Mouse (Mus musculus) cerebellum, adult 2 months (tissue): ENCODE measurements around the gene Top2a. TPM values are rescaled to one million over a fixed set of nuclear protein-coding genes. Genes with fewer than 3 reads are reported as not detected.
"Not testable (repeated sequence)": the region's sequence is repeated elsewhere in the genome, so short reads cannot be mapped to it uniquely, and the experiment has no call there.

ENCODE experiments used
- DNase-seq, 2 experiments: peaks; one replicate each; pipeline ENCODE4 v3.0.0; 2021
- H3K27ac ChIP-seq: fragments of 200-500 bp; 2 replicates; pipeline ENCODE4 v1.5.1; 2012; ENCODE audit warnings: low read length, control low read depth, inconsistent platforms; ENCODE audit not compliant: insufficient read depth
- H3K27me3 ChIP-seq: fragments of 200-500 bp; 2 replicates; pipeline ENCODE4 v1.6.1; 2012; ENCODE audit warnings: inconsistent platforms, mild to moderate bottlenecking, low read length, moderate library complexity; ENCODE audit not compliant: control insufficient read depth, insufficient read depth
- H3K4me1 ChIP-seq: fragments of 200-500 bp; 2 replicates; pipeline ENCODE4 v1.6.1; 2011; ENCODE audit warnings: low read length; ENCODE audit not compliant: control insufficient read depth, insufficient read depth
- H3K4me3 ChIP-seq: fragments of 200-500 bp; replicated peaks from 2 replicates; pipeline ENCODE3; 2011; ENCODE audit warnings: mild to moderate bottlenecking, low read depth, low read length, control low read depth; ENCODE audit not compliant: insufficient read depth
- CTCF ChIP-seq: fragments of 200-500 bp; IDR thresholded peaks from 2 replicates; pipeline ENCODE4 v1.5.1; 2011; ENCODE audit warnings: low read depth, mild to moderate bottlenecking, control low read depth, low read length, moderate library complexity, borderline replicate concordance; ENCODE audit not compliant: insufficient read depth
- POLR2A ChIP-seq: fragments of 200-500 bp; IDR thresholded peaks from 2 replicates; pipeline ENCODE4 v1.6.1; 2011; ENCODE audit warnings: low read length, control low read depth, borderline replicate concordance; ENCODE audit not compliant: insufficient read depth
- WGBS: fragments of 180-500 bp; shearing (Covaris S2); methylation state at CpG from one replicate; pipeline ENCODE4 v1.1.7; 2018; 5-methylcytosine and 5-hydroxymethylcytosine counted together
- polyA plus RNA-seq: library from polyadenylated mRNA; depleted of rRNA; stranded (reverse); fragments of >200 nt; gene quantifications from 2 replicates; pipeline ENCODE4 v1.2.3, GENCODE M21; 2012

Top2a gene
- polyA plus RNA-seq, 1 experiment: 0.25 TPM

DNA sequence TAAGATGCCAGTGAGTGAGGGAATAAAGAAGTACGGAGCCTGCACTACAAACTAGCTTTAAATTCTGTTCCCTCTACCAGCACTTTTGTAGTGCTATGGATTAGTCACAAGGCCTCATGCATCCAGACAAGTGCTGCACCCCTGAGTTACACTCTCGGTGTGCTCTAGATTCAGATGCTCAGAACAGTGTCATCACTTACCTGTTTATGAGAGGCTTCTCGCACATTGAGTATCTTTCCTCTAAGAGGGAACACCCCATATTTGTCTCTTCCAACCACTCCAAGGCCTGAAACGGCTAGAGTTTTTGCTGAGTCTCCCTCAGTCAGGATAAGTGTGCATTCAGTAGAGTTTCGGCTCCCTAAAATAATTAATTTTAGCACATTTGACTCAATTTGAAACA lies 13.3 kb downstream of the Top2a start:
- H3K4me3 ChIP-seq: no peak overlapping the region
- no peak for TF ChIP-seq CTCF
- TF ChIP-seq POLR2A: no peak
- 95% methylated on average over 5 of the region's 5 CpGs for WGBS
- no peak for DNase-seq
- no peaks in the 10 kb centered on the region for H3K4me1 ChIP-seq
- H3K27ac ChIP-seq: no peak overlapping the region
- H3K27me3 ChIP-seq: no peaks in the 10 kb centered on the region

DNA sequence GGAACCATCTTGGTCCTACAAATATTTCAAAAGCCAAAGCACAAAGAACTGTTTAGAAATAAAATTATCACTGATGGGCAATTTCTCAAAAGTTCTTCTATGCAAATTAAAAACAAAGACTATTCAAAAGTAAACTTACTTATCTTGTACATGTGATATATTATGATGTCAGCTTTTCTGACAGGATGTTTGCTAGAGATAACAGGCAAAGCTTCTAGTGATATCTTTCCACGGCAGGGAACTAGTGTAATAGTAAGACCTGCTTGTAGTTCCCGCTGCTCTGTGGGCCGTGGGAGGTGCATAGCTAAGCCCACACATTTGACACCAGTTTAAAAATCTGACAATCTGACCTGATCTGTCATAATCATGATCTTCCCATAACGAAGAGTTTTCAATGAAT lies 13.9 kb downstream of the Top2a start:
- no peaks in the 10 kb centered on the region for H3K4me1 ChIP-seq
- no peak for DNase-seq
- H3K27ac ChIP-seq: no peak overlapping the region
- no peaks in the 10 kb centered on the region for H3K27me3 ChIP-seq
- TF ChIP-seq POLR2A (no peak), CTCF (no peak)
- no peak overlapping the region for H3K4me3 ChIP-seq
- WGBS: 88% methylated on average over 4 of the region's 4 CpGs

DNA sequence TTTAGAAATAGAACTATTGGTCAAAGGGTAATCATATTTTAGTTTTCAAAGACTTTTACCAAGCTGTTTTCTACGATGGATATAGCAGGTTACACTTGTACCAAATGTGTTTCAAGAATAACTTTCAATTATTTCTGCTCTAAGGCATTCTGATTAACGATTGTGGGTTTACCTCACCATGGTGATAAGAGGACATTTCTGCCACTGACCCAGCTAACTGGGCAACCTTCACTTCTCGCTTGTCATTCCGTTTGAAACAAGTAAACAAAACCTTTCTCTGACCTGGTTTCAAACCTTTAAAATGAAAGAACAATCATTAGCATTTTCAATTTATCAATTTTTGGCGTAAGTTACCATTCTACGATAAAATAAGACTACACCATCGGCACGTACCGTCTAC lies 17.2 kb downstream of the Top2a start:
- no peak for DNase-seq
- no peak overlapping the region for H3K27ac ChIP-seq
- TF ChIP-seq CTCF: no peak
- no peak for TF ChIP-seq POLR2A
- H3K4me1 ChIP-seq: no peaks in the 10 kb centered on the region
- WGBS: 90% methylated on average over 9 of the region's 9 CpGs
- H3K4me3 ChIP-seq: no peak overlapping the region
- H3K27me3 ChIP-seq: no peaks in the 10 kb centered on the region

DNA sequence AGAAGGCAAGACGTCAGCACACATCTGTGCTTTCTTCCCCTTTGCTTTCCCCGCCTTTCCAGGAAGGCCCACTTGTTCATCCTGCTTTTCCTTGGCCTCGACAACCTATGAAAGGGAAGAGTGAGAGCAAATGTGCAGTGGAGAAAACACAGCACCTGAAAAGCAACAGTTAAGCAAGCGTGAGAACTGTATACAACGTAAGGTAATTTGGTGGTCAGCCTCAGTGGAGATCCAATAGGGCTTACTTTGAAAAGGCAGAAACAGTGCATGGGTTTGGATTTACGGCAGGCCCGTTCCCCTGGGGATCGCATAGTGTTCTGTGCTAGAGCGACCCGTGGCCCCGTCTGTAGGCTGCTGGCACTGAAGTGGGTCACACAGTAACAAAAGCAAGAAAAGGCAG lies 24.7 kb downstream of the Top2a start:
- no peaks in the 10 kb centered on the region for H3K4me1 ChIP-seq
- no peak for TF ChIP-seq CTCF
- TF ChIP-seq POLR2A: no peak
- H3K27me3 ChIP-seq: no peaks in the 10 kb centered on the region
- WGBS: 88% methylated on average over 11 of the region's 11 CpGs
- no peak overlapping the region for H3K4me3 ChIP-seq
- no peak for DNase-seq
- no peak overlapping the region for H3K27ac ChIP-seq

DNA sequence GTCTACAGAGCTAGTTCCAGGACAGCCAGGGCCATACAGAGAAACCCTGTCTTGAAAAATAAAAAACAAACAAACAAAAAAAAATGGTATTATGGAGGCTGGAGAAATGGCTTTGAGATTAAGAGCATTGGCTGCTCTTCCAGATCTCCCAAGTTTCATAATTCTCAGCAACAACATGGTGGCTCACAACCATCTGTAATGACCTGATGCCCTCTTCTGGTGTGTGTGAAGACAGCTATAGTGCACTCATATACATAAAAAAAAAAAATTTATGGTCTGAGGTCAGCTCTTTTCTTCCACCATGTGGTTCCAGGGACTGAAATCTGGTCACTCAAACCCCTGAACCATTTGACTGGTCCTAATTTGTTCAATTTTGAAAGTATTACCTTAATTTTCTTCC lies 25.2 kb downstream of the Top2a start:
- TF ChIP-seq POLR2A: no peak
- no peak for TF ChIP-seq CTCF
- no peak overlapping the region for H3K27ac ChIP-seq
- H3K4me1 ChIP-seq: no peaks in the 10 kb centered on the region
- no peaks in the 10 kb centered on the region for H3K27me3 ChIP-seq
- DNase-seq: no peak
- H3K4me3 ChIP-seq: no peak overlapping the region

DNA sequence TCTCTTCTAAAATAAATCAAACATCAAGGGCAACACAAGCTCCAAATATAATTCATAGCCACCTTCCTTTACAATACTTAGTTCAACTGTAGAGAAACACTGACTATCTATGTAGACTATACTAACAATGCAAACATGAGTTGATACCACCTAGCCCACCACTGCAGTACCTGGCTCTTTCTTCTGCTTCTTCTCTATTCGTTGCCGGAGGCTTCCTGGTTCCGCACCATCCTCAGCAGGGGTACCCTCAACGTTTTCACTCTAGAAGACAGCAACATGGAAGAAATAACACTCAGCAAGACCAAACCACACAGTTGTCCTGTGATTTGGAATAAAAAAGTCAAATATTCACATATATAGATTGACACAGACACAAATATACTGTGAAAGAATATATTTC lies 26.3 kb downstream of the Top2a start:
- TF ChIP-seq CTCF: no peak
- no peak for TF ChIP-seq POLR2A
- no peak overlapping the region for H3K27ac ChIP-seq
- WGBS: 90% methylated on average over 4 of the region's 4 CpGs
- DNase-seq: no peak
- H3K4me1 ChIP-seq: no peaks in the 10 kb centered on the region
- no peaks in the 10 kb centered on the region for H3K27me3 ChIP-seq
- H3K4me3 ChIP-seq: no peak overlapping the region

DNA sequence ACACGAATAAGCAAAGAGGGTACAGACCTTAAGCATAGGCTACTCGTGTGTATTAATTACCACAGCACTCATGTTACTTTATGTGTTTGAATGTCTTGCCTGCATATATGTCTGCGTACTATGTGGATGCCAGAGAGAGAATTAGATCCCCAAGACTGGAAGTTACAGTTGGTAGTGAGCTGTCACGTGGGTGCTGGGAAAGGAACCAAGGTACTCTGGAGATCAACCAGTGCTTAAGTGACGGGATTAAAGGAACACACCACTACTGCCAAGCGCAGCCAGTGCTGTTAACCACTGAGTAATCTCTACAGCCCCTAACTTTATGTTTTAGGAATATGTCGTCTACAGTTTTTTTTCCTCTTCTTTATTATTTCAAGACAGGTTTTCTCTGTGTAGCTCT lies 28.0 kb downstream of the Top2a start:
- no peak for DNase-seq
- Histone ChIP-seq H3K4me1 (no peaks in the 10 kb centered on the region), H3K27ac (no peak overlapping the region), H3K4me3 (no peak overlapping the region), H3K27me3 (no peaks in the 10 kb centered on the region)
- no peak for TF ChIP-seq CTCF
- no peak for TF ChIP-seq POLR2A
- 93% methylated on average over 7 of the region's 7 CpGs for WGBS

DNA sequence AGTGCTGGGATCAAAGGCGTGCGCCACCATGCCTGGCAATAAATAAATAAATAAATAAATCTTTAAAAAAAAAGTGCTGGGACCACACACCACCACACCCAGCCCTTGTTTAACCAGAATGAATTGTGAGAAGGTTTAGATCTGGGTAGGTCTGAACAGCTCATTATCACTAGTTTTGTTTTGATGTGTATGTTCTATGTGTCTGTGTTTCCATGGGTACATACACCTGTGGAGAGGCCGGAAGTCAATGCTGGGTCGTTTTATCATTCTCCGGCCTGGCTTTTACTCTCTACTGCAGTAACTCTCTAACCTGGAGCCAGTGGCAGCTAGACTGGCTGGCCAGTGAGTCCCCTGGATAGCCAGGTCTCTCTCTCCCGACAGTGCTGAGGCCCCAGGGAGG lies 33.1 kb downstream of the Top2a start:
- no peak overlapping the region for H3K27ac ChIP-seq
- no peak overlapping the region for H3K4me3 ChIP-seq
- TF ChIP-seq POLR2A (no peak), CTCF (no peak)
- no peak for DNase-seq
- WGBS: 81% methylated on average over 6 of the region's 6 CpGs
- H3K27me3 ChIP-seq: no peaks in the 10 kb centered on the region
- H3K4me1 ChIP-seq: no peaks in the 10 kb centered on the region

DNA sequence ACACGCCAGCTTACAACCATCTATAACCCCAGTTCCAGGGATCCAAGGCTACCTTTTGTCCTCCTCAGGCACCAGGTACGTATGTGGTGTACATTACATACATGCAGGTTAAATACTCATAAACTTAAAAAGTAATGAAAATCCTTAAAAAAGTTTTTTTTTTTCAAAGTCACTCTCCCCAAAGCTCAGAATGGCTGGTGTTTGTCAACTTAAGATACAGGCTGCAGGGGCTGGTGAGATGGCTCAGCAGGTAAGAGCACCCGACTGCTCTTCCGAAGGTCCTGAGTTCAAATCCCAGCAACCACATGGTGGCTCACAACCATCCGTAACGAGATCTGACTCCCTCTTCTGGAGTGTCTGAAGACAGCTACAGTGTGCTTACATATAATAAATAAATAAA lies 35.7 kb downstream of the Top2a start:
- H3K4me3 ChIP-seq: not testable (repeated sequence)

More for the DNA sequence above, 35.7 kb downstream of the Top2a start:
- not testable (repeated sequence) for H3K4me1 ChIP-seq, H3K27ac ChIP-seq, H3K27me3 ChIP-seq, DNase-seq
- WGBS: 95% methylated on average over 6 of the region's 6 CpGs
